Mouse (Mus musculus) lung, postnatal 4 days (tissue): Measurements from ENCODE around the gene Mcm5.

Source experiments
- DNase-seq, 2 experiments: peaks; one replicate each; pipeline ENCODE4 v3.0.0; 2021

Mcm5 gene

DNA sequence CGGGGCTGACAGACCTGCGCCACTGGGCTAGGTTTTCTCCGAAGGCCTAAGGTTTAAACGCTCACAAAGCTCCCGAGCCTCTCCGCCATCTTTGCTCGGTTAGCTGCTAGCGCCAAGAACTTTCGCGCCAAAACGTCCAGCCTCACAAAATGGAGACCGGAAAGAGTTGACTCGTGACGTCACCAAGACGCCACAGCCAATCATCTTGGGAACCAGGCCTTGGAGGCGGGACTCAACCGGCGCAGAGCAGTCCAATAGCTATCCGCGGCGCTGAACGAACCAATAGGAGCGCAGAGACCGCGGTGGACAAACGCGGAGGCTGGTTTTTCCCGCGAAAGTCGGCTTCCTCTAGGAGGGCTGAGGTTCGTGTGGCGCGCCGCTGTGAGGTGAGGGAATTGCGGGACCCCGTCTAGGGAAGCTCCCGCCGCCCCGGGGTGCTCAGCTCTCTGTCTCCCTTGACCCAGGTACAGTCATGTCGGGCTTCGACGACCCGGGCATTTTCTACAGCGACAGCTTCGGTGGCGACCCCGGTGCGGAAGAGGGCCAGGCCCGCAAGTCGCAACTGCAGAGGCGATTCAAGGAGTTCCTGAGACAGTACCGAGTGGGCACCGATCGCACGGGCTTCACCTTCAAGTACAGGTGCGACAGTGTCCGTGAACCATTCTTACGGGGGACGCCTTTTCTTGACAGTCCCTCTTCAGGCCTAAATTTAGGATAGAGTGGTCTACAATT, at the start of gene Mcm5:
Gene Mcm5, plus strand, starts transcription at position 334 of the 732 bp plus-strand sequence.
- DNase-seq: peak; percentile 99 to 100

DNA sequence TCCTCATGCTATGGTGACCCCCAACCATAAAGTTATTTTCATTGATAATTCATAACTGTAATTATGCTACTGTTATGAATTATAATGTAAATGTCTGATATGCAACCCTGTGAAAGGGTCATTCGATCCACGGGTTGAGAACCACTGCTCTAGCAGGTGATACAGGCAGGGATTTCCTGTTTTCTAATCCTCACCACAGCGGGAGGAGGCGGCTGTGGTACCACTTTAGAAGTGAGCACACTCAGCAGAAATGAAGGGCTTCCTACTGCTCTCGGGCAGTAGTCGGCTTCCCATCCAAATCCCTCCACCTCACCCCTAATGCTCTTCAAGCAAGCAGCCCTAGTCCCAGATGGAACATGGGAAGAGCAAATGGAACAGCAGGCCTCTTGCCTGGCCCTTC, 49.3 kb upstream of the Mcm5 start:
- no peak for DNase-seq

DNA sequence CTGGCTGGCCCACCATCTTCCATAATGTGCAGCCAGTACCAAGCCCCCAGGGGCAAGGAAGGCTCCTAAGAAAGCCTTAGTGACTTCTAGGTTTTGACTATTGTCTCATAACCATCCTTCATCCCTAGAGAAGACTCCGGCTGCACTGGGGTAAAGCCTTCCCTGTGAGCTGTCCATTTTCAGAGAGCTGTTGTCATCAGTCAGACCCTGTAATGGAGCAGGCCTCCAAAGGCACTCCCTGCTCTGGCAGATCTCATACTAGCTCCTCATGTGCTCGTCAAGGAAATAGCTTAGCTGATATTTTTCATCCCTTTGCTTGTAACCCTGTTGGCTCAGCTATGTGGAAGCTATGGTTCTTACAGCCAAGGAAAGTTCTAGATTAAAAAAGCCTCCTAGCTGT, 48.6 kb upstream of the Mcm5 start:
- no peak for DNase-seq

GRCm38 (mm10) chr8:75063290-75063689, 46.1 kb upstream of the Mcm5 start:
- DNase-seq: no peak

GRCm38 (mm10) chr8:75064790-75065189, 44.6 kb upstream of the Mcm5 start:
- DNase-seq: no peak

DNA sequence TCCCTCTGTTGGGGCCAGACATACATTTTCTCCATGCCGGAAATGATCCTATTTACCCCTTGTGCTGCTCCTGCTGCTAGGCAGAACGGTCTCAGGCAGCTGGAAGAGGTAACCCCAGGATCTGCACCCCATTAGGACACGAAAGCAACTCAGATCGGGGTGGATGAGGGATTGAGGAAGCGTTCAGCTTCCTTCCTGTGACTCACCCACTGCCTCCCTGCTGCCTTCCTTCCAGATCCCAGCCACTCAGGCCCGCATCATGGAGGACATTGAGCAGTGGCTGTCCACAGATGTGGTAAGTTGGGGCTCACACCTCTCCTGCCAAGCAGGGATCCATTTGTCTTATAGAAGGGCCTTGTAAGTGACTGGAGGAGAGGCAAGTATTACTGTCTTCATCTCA, 42.1 kb upstream of the Mcm5 start:
- no peak for DNase-seq

GRCm38 (mm10) chr8:75070297-75070696, 39.1 kb upstream of the Mcm5 start:
- DNase-seq: no peak

- peak; percentile 73 to 85 for DNase-seq
Measured at GRCm38 (mm10) chr8:75071627-75072346, 37.6 kb upstream of the Mcm5 start.

- DNase-seq: no peak
Measured at GRCm38 (mm10) chr8:75074876-75075275, 34.5 kb upstream of the Mcm5 start.

- DNase-seq: no peak
Measured at GRCm38 (mm10) chr8:75078215-75078614, 31.2 kb upstream of the Mcm5 start.

- no peak for DNase-seq
Measured at GRCm38 (mm10) chr8:75078851-75079250, 30.5 kb upstream of the Mcm5 start.

DNA sequence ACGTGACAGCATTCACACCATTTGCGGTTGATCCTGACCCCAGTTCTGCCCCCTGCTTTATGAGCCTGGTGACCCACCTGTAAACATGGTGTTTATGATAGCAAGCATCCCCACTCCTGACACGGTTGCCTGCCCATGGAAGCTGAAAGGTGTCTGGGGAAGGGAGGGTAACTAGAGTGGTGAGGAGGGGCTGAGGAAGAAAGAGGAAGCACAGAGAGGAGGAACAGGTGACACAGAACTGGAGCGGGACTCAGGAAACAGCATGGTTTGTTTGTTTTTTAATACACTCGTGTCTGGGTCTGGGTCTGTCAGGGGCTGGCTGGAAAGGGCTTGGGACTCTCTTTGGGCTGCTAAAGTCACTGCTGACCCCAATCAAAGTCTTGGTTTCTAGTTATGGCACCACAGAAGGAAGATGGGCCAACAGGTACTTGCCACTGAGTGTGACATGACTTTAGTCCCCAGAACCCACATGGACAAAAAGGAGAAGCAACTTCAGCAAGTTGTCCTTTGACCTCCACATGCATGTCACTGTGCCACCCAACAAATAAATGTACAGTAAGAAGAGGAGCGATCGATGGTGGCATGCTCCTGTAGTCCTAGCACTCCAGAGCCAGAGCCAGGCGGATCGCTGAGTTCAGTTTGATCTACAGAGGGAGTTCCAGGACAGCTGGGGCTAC, 27.9 kb upstream of the Mcm5 start:
- no peak for DNase-seq

- no peak for DNase-seq
Measured at GRCm38 (mm10) chr8:75082181-75082805, 27.1 kb upstream of the Mcm5 start.

- DNase-seq: peak; percentile 94 to 95
Measured at GRCm38 (mm10) chr8:75083846-75084245, 25.5 kb upstream of the Mcm5 start.

GRCm38 (mm10) chr8:75084382-75085064, 24.8 kb upstream of the Mcm5 start:
- no peak for DNase-seq

DNA sequence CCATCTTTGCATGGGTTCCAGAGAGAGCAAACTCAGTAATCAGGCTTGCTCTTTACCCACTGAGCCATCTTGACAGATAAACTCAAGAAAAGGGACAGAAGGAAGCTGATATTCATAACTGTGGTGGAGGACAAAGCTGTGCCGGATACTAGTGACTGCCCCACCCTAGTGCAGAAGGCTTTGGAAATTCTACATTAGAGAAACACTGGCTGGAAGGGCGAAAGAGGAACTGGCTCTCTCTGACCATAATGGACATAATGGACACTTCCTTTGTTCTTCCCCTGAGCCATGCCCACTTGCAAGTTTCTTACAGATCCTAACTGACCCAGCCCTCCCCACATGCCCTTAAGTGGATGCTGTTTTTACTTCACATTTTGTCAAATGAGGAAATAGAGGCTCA, 23.4 kb upstream of the Mcm5 start:
- DNase-seq: peak in 1 of 2 experiments; percentile 34

DNA sequence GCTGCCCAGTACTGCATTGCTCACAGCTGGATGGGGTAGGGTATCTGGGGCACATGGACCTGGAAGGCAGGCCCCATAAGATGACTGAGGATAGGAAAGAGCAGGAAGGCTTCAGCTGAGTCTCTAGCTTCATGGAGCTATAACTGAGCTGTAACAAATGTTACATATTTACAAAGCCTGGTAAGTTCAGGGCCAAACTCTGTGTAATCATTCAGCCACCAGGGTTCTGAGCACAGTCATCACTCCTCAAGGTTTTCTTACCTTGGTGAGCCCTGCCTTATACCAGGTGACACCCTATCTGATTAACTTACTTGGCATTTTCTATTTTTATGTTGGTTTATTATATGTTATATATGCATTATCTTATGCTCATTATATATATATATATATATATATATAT, 22.2 kb upstream of the Mcm5 start:
- no peak for DNase-seq

DNA sequence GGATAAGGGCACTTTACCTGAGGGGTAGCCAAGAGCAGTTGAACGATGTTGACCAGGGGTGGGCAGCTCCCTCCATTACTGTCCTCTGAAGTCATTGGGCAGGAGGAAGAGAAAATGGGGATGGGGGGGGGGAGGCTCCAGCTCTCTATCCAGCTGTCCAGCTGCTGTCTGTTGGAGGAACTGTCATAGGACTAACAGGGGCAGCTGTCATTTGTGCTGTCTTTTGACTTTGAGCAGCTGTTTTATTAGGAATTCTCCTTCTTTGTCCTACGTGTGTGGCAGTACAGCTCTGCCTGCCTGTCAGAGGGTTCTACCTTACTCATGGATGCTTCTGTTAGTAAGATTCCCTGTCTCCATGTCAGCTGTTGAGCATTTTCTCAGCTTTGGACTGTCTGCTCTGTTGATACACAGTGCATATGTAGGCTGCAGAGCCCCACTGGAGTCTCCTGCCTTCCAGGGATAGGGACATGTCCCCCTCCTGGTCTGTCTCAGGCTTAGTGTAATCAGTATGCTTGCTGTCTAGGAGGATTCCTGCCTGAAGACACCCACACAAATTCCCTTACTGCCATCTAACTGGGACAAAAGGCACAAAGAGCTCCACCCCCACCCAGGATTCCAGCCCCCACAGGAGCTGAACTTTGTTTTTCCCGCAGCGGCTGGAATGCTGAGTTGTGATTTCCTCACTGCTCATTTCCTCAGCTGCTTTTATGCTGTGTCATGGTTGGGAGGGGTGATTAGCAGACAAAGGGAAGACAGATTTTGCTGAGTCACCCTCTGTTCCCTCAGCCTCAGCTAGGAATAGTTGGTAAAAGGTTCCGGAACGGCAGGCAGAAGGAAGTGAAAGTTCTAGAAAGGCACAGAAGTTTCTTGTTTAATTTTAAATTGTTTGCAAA, 20.1 kb upstream of the Mcm5 start:
- DNase-seq: peak; percentile 82 to 85

DNA sequence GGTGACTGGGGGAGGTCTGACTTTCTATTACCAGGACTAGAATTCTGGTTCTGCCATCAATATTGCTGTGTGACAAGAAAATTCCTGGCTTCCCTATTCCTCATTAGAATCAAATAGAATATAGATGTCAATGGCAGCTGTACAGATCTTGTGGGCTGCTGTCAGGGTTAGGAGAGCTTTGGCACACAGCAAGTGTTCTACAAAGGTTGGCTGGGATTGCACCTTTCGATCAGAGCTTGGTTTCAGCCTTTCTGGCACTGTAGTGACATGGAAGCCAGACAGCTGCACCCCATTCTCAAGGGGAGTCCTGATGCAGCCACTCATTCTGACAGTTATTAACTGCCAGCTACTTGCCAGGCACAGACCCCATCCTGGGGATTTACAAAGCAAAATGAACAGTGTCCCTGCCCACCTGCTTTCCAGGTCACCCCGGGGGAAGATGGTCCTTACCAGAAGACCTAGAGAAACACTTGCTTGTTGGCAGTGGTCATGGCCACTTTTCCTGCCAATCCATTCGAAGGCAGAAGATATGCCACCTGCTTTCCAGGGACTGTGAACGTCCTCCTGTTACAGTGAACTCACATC, 18.5 kb upstream of the Mcm5 start:
- no peak for DNase-seq

GRCm38 (mm10) chr8:75093399-75094156, 15.8 kb upstream of the Mcm5 start, which contains the start of gene Hmox1:
Hmox1 (plus strand) TSS chr8:75093621.
- DNase-seq: peak; percentile 94 to 98
